Mouse (Mus musculus) embryonic facial prominence, embryonic 15.5 days (tissue): ENCODE measurements around the gene Grap2. TPM values are rescaled to one million over a fixed set of nuclear protein-coding genes. Genes with fewer than 3 reads are reported as not detected.
"Not testable (repeated sequence)": the region's sequence is repeated elsewhere in the genome, so short reads cannot be mapped to it uniquely, and the experiment has no call there.

ENCODE experiments used
- ATAC-seq: fragments of 200-750 bp; cut with Nextera tagmentation; 2 replicates; pipeline ENCODE4 v1.8.0; 2017; ENCODE audit warnings: low read depth, moderate TSS enrichment; ENCODE audit not compliant: insufficient number of reproducible peaks, low FRiP score, low TSS enrichment
- H3K27ac ChIP-seq: fragments of 300-500 bp; sonication (generic); replicated peaks from 2 replicates; pipeline ENCODE4 v1.5.1; 2015; ENCODE audit warnings: mild to moderate bottlenecking, inconsistent platforms
- H3K27me3 ChIP-seq: fragments of 300-500 bp; sonication (generic); 2 replicates; pipeline ENCODE4 v1.6.1; 2015; ENCODE audit warnings: inconsistent platforms
- H3K36me3 ChIP-seq: fragments of 300-500 bp; sonication (generic); 2 replicates; pipeline ENCODE4 v1.6.1; 2015; ENCODE audit warnings: mild to moderate bottlenecking, inconsistent platforms
- H3K4me1 ChIP-seq: fragments of 300-500 bp; sonication (generic); 2 replicates; pipeline ENCODE4 v1.6.1; 2015; ENCODE audit warnings: inconsistent platforms
- H3K4me2 ChIP-seq: fragments of 300-500 bp; sonication (generic); replicated peaks from 2 replicates; pipeline ENCODE4 v1.6.1; 2015; ENCODE audit warnings: mild to moderate bottlenecking, inconsistent platforms
- H3K4me3 ChIP-seq: fragments of 300-500 bp; sonication (generic); replicated peaks from 2 replicates; pipeline ENCODE4 v1.5.1; 2015; ENCODE audit warnings: mild to moderate bottlenecking, inconsistent platforms
- H3K9ac ChIP-seq: fragments of 300-500 bp; sonication (generic); 2 replicates; pipeline ENCODE4 v1.6.1; 2015; ENCODE audit warnings: inconsistent platforms
- H3K9me3 ChIP-seq: fragments of 300-500 bp; sonication (generic); replicated peaks from 2 replicates; pipeline ENCODE4 v1.6.1; 2016; ENCODE audit warnings: inconsistent platforms
- WGBS: fragments of 180-500 bp; shearing (Covaris S2); methylation state at CpG from one replicate; pipeline ENCODE4 v1.1.7; 2015; 5-methylcytosine and 5-hydroxymethylcytosine counted together
- polyA plus RNA-seq: library from polyadenylated mRNA; unstranded; fragments of >200 nt; fragmentation: Nextera tagmentation; extraction: Ambion mirVana; gene quantifications from 2 replicates; pipeline ENCODE4 v1.2.1, GENCODE M21; 2015

Grap2 gene
- polyA plus RNA-seq, 1 experiment from 2014 or later: 0.87 TPM

- no peaks in the 10 kb centered on the region for H3K9me3 ChIP-seq
- WGBS: 70% methylated on average over 3 of the region's 3 CpGs
- no peak for ATAC-seq
Measured at GRCm38 (mm10) chr15:80579121-80579520, 6.7 kb downstream of the Grap2 start.

GRCm38 (mm10) chr15:80580585-80580984 lies 8.2 kb downstream of the Grap2 start:
- not testable (repeated sequence) for H3K4me1 ChIP-seq, H3K4me2 ChIP-seq, H3K9me3 ChIP-seq, H3K9ac ChIP-seq, ATAC-seq, H3K4me3 ChIP-seq, H3K36me3 ChIP-seq, H3K27ac ChIP-seq
- 59% methylated on average over 1 of the region's 1 CpGs for WGBS
- peaks cover 33% of the 10 kb centered on the region for H3K27me3 ChIP-seq

More at GRCm38 (mm10) chr15:80579121-80579520, 6.7 kb downstream of the Grap2 start:
- Histone ChIP-seq H3K4me2 (no peak overlapping the region), H3K9ac (no peak overlapping the region), H3K4me1 (no peaks in the 10 kb centered on the region), H3K36me3 (no peaks in the 10 kb centered on the region), H3K4me3 (no peak overlapping the region), H3K27ac (no peak overlapping the region), H3K27me3 (peaks cover 33% of the 10 kb centered on the region)

- no peaks in the 10 kb centered on the region for H3K9me3 ChIP-seq
- H3K27ac ChIP-seq: no peak overlapping the region
- no peak overlapping the region for H3K9ac ChIP-seq
- no peak for ATAC-seq
- H3K4me3 ChIP-seq: no peak overlapping the region
- H3K36me3 ChIP-seq: no peaks in the 10 kb centered on the region
- H3K27me3 ChIP-seq: peaks cover 15% of the 10 kb centered on the region
- H3K4me1 ChIP-seq: no peaks in the 10 kb centered on the region
- H3K4me2 ChIP-seq: no peak overlapping the region
- WGBS: 60% methylated on average over 20 of the region's 20 CpGs
Measured at GRCm38 (mm10) chr15:80582581-80583495, 10.4 kb downstream of the Grap2 start.

- Histone ChIP-seq H3K36me3 (no peaks in the 10 kb centered on the region), H3K4me1 (no peaks in the 10 kb centered on the region), H3K4me2 (no peak overlapping the region), H3K9ac (no peak overlapping the region), H3K27ac (no peak overlapping the region), H3K4me3 (no peak overlapping the region), H3K9me3 (no peaks in the 10 kb centered on the region), H3K27me3 (peaks cover 6% of the 10 kb centered on the region; the same call in 1 of the 2 replicates)
- no peak for ATAC-seq
- 49% methylated on average over 4 of the region's 4 CpGs for WGBS
Measured at GRCm38 (mm10) chr15:80586296-80586695, 13.9 kb downstream of the Grap2 start.

- no peak for ATAC-seq
- no peak overlapping the region for H3K9ac ChIP-seq
- 85% methylated on average over 5 of the region's 5 CpGs for WGBS
- no peaks in the 10 kb centered on the region for H3K9me3 ChIP-seq
- 0 out of 2 replicates have a peak, but pooled peaks cover 4% of the 10 kb centered on the region for H3K4me1 ChIP-seq
- no peaks in the 10 kb centered on the region for H3K36me3 ChIP-seq
- H3K4me3 ChIP-seq: no peak overlapping the region
- H3K4me2 ChIP-seq: no peak overlapping the region
- H3K27me3 ChIP-seq: no peaks in the 10 kb centered on the region; the same call in 1 of the 2 replicates
- H3K27ac ChIP-seq: no peak overlapping the region
Measured at GRCm38 (mm10) chr15:80590641-80591040, 18.2 kb downstream of the Grap2 start.

GRCm38 (mm10) chr15:80592737-80593136 lies 20.3 kb downstream of the Grap2 start:
- no peaks in the 10 kb centered on the region for H3K36me3 ChIP-seq
- H3K4me3 ChIP-seq: no peak overlapping the region
- H3K27me3 ChIP-seq: no peaks in the 10 kb centered on the region; the same call in 1 of the 2 replicates
- no peak overlapping the region for H3K4me2 ChIP-seq
- H3K9ac ChIP-seq: no peak overlapping the region
- H3K27ac ChIP-seq: no peak overlapping the region
- ATAC-seq: no peak
- H3K9me3 ChIP-seq: no peaks in the 10 kb centered on the region
- 68% methylated on average over 6 of the region's 6 CpGs for WGBS
- 0 out of 2 replicates have a peak, but pooled peaks cover 11% of the 10 kb centered on the region for H3K4me1 ChIP-seq

GRCm38 (mm10) chr15:80593877-80594276 lies 21.5 kb downstream of the Grap2 start:
- Histone ChIP-seq H3K36me3 (no peaks in the 10 kb centered on the region), H3K4me2 (no peak overlapping the region), H3K4me3 (no peak overlapping the region), H3K9me3 (no peaks in the 10 kb centered on the region), H3K27me3 (no peaks in the 10 kb centered on the region), H3K27ac (no peak overlapping the region), H3K9ac (no peak overlapping the region), H3K4me1 (0 out of 2 replicates have a peak, but pooled peaks cover 16% of the 10 kb centered on the region)
- no peak for ATAC-seq
- WGBS: 64% methylated on average over 5 of the region's 5 CpGs

GRCm38 (mm10) chr15:80598750-80599149 lies 26.4 kb downstream of the Grap2 start:
- no peak overlapping the region for H3K4me3 ChIP-seq
- H3K36me3 ChIP-seq: no peaks in the 10 kb centered on the region
- H3K4me2 ChIP-seq: no peak overlapping the region
- no peaks in the 10 kb centered on the region for H3K27me3 ChIP-seq
- ATAC-seq: no peak
- no peaks in the 10 kb centered on the region for H3K9me3 ChIP-seq
- WGBS: 42% methylated on average over 12 of the region's 12 CpGs
- H3K27ac ChIP-seq: no peak overlapping the region
- H3K4me1 ChIP-seq: peaks cover 27% of the 10 kb centered on the region; the same call in 1 of the 2 replicates
- no peak overlapping the region for H3K9ac ChIP-seq

GRCm38 (mm10) chr15:80599213-80599750 lies 26.9 kb downstream of the Grap2 start:
- Histone ChIP-seq H3K9me3 (no peaks in the 10 kb centered on the region), H3K9ac (no peak overlapping the region), H3K27me3 (no peaks in the 10 kb centered on the region), H3K27ac (no peak overlapping the region), H3K4me1 (peaks cover 27% of the 10 kb centered on the region; the same call in 1 of the 2 replicates), H3K4me2 (no peak overlapping the region), H3K4me3 (no peak overlapping the region), H3K36me3 (no peaks in the 10 kb centered on the region)
- ATAC-seq: no peak
- 46% methylated on average over 16 of the region's 16 CpGs for WGBS

- no peaks in the 10 kb centered on the region for H3K27me3 ChIP-seq
- WGBS: 76% methylated on average over 4 of the region's 4 CpGs
- H3K4me3 ChIP-seq: no peak overlapping the region
- H3K27ac ChIP-seq: no peak overlapping the region
- no peaks in the 10 kb centered on the region for H3K36me3 ChIP-seq
- H3K9ac ChIP-seq: no peak overlapping the region
- H3K4me2 ChIP-seq: no peak overlapping the region
- no peak for ATAC-seq
- peaks cover 27% of the 10 kb centered on the region; the same call in 1 of the 2 replicates for H3K4me1 ChIP-seq
- no peaks in the 10 kb centered on the region for H3K9me3 ChIP-seq
Measured at GRCm38 (mm10) chr15:80599843-80600242, 27.4 kb downstream of the Grap2 start.

GRCm38 (mm10) chr15:80601456-80601855 lies 29.1 kb downstream of the Grap2 start:
- 44% methylated on average over 7 of the region's 7 CpGs for WGBS
- ATAC-seq: no peak
- Histone ChIP-seq H3K9me3 (no peaks in the 10 kb centered on the region), H3K27ac (no peak overlapping the region), H3K36me3 (no peaks in the 10 kb centered on the region), H3K4me2 (no peak overlapping the region), H3K9ac (no peak overlapping the region), H3K27me3 (no peaks in the 10 kb centered on the region), H3K4me3 (no peak overlapping the region), H3K4me1 (peaks cover 19% of the 10 kb centered on the region; the same call in 1 of the 2 replicates)
